Mouse (Mus musculus) small intestine, adult 2 months (tissue): ENCODE data around the gene Ccr7. TPM values are rescaled to one million over a fixed set of nuclear protein-coding genes. Genes with fewer than 3 reads are reported as not detected.

Experiments
- H3K27ac ChIP-seq: fragments of 200-500 bp; 2 replicates; pipeline ENCODE4 v1.5.1; 2012; ENCODE audit warnings: low read depth, low read length, control low read depth, inconsistent platforms; ENCODE audit not compliant: insufficient read depth
- H3K27me3 ChIP-seq: fragments of 200-500 bp; 2 replicates; pipeline ENCODE4 v1.6.1; 2012; ENCODE audit warnings: mild to moderate bottlenecking, moderate library complexity, low read length, inconsistent platforms; ENCODE audit not compliant: control insufficient read depth, insufficient read depth
- H3K36me3 ChIP-seq: fragments of 200-500 bp; 2 replicates; pipeline ENCODE4 v1.6.1; 2012; ENCODE audit warnings: mild to moderate bottlenecking, low read length, control low read depth, inconsistent platforms; ENCODE audit not compliant: control insufficient read depth, insufficient read depth
- H3K4me1 ChIP-seq: fragments of 200-500 bp; 2 replicates; pipeline ENCODE4 v1.6.1; 2012; ENCODE audit warnings: low read length, inconsistent platforms, mixed read lengths; ENCODE audit not compliant: control insufficient read depth, insufficient read depth, insufficient read length
- H3K4me3 ChIP-seq: fragments of 200-500 bp; 2 replicates; pipeline ENCODE4 v1.5.1; 2012; ENCODE audit warnings: low read depth, mild to moderate bottlenecking, control low read depth, inconsistent platforms, low read length, moderate library complexity
- CTCF ChIP-seq: fragments of 200-500 bp; IDR thresholded peaks from 2 replicates; pipeline ENCODE4 v1.5.1; 2012; ENCODE audit warnings: low read depth, mild to moderate bottlenecking, control low read depth, inconsistent platforms, low read length, moderate library complexity, mixed read lengths; ENCODE audit not compliant: insufficient replicate concordance, insufficient read length; ENCODE audit errors: extremely low read depth
- POLR2A ChIP-seq: fragments of 200-500 bp; IDR thresholded peaks from 2 replicates; pipeline ENCODE4 v1.6.1; 2012; ENCODE audit warnings: low read depth, mild to moderate bottlenecking, control low read depth, inconsistent platforms, low read length, moderate library complexity
- WGBS: fragments of 180-500 bp; shearing (Covaris S2); methylation state at CpG from one replicate; pipeline ENCODE4 v1.1.7; 2018; 5-methylcytosine and 5-hydroxymethylcytosine counted together
- polyA plus RNA-seq: library from polyadenylated mRNA; depleted of rRNA; stranded (reverse); fragments of >200 nt; gene quantifications from 2 replicates; pipeline ENCODE4 v1.2.3, GENCODE M21; 2012

The Ccr7 gene
- polyA plus RNA-seq, 1 experiment, result 4.1 TPM

GRCm38 (mm10) chr11:99148400-99148799 is 6.5 kb downstream of the Ccr7 start:
- TF ChIP-seq POLR2A, result no peak
- no peak for TF ChIP-seq CTCF
- 73% methylated on average over 8 of the region's 8 CpGs for WGBS
- no peaks in the 10 kb centered on the region for H3K36me3 ChIP-seq
- no peak overlapping the region for H3K4me3 ChIP-seq
- no peak overlapping the region for H3K27ac ChIP-seq
- peaks cover 7% of the 10 kb centered on the region for H3K4me1 ChIP-seq
- H3K27me3 ChIP-seq, result no peaks in the 10 kb centered on the region

GRCm38 (mm10) chr11:99147920-99148289 is 7.0 kb downstream of the Ccr7 start:
- Histone ChIP-seq H3K36me3 (no peaks in the 10 kb centered on the region), H3K27ac (no peak overlapping the region), H3K4me1 (peaks cover 7% of the 10 kb centered on the region), H3K27me3 (no peaks in the 10 kb centered on the region), H3K4me3 (no peak overlapping the region)
- no peak for TF ChIP-seq CTCF
- WGBS, result 71% methylated on average over 3 of the region's 4 CpGs

- TF ChIP-seq POLR2A, result no peak
- no peak for TF ChIP-seq CTCF
- WGBS, result 57% methylated on average over 17 of the region's 17 CpGs
Observed at GRCm38 (mm10) chr11:99147041-99147919, 7.6 kb downstream of the Ccr7 start.

GRCm38 (mm10) chr11:99146558-99146957 is 8.3 kb downstream of the Ccr7 start:
- Histone ChIP-seq H3K27me3 (no peaks in the 10 kb centered on the region), H3K4me3 (no peak overlapping the region), H3K4me1 (peaks cover 7% of the 10 kb centered on the region), H3K27ac (no peak overlapping the region), H3K36me3 (no peaks in the 10 kb centered on the region)
- 86% methylated on average over 6 of the region's 6 CpGs for WGBS
- no peak for TF ChIP-seq POLR2A
- TF ChIP-seq CTCF, result no peak

More at GRCm38 (mm10) chr11:99147041-99147919, 7.6 kb downstream of the Ccr7 start:
- Histone ChIP-seq H3K36me3 (no peaks in the 10 kb centered on the region), H3K27ac (no peak overlapping the region), H3K4me1 (peaks cover 7% of the 10 kb centered on the region), H3K27me3 (no peaks in the 10 kb centered on the region), H3K4me3 (no peak overlapping the region)

GRCm38 (mm10) chr11:99145765-99146164 is 9.1 kb downstream of the Ccr7 start:
- WGBS, result 94% methylated on average over 16 of the region's 16 CpGs
- no peak overlapping the region for H3K4me3 ChIP-seq
- H3K36me3 ChIP-seq, result no peaks in the 10 kb centered on the region
- H3K4me1 ChIP-seq, result peaks cover 7% of the 10 kb centered on the region
- no peak overlapping the region for H3K27ac ChIP-seq
- H3K27me3 ChIP-seq, result no peaks in the 10 kb centered on the region
- TF ChIP-seq POLR2A (no peak), CTCF (no peak)

GRCm38 (mm10) chr11:99144940-99145339 is 9.9 kb downstream of the Ccr7 start:
- no peak overlapping the region for H3K27ac ChIP-seq
- no peak overlapping the region for H3K4me3 ChIP-seq
- no peaks in the 10 kb centered on the region for H3K36me3 ChIP-seq
- peaks cover 7% of the 10 kb centered on the region for H3K4me1 ChIP-seq
- TF ChIP-seq POLR2A, result no peak
- TF ChIP-seq CTCF, result no peak
- H3K27me3 ChIP-seq, result no peaks in the 10 kb centered on the region
- 90% methylated on average over 23 of the region's 23 CpGs for WGBS

GRCm38 (mm10) chr11:99144456-99144855 is 10.4 kb downstream of the Ccr7 start:
- Histone ChIP-seq H3K4me3 (no peak overlapping the region), H3K36me3 (no peaks in the 10 kb centered on the region), H3K4me1 (peaks cover 7% of the 10 kb centered on the region), H3K27me3 (no peaks in the 10 kb centered on the region), H3K27ac (no peak overlapping the region)
- TF ChIP-seq POLR2A (no peak), CTCF (no peak)
- 32% methylated on average over 5 of the region's 5 CpGs for WGBS
